Mouse (Mus musculus) cerebellum, adult 18-20 months (tissue): Measurements from ENCODE around the gene H2-M10.3.
A peak's percentile ranks its signal among the peaks of the same experiment; 100 is the strongest.
"Not testable (repeated sequence)": the region's sequence is repeated elsewhere in the genome, so short reads cannot be mapped to it uniquely, and the experiment has no call there.

ENCODE experiments used
- DNase-seq, 2 experiments: peaks; one replicate each; pipeline ENCODE4 v3.0.0; 2021

Gene H2-M10.3

GRCm38 (mm10) chr17:36368317-36368716 lies at the start of gene H2-M10.3:
Gene H2-M10.3, minus strand, starts transcription at chr17:36368417.
- not testable (repeated sequence) for DNase-seq

- no peak for DNase-seq
Observed at GRCm38 (mm10) chr17:36417416-36417815, 49.2 kb upstream of the H2-M10.3 start.

GRCm38 (mm10) chr17:36415407-36415806 lies 47.2 kb upstream of the H2-M10.3 start:
- DNase-seq: no peak

- DNase-seq: no peak
Observed at GRCm38 (mm10) chr17:36414361-36414760, 46.1 kb upstream of the H2-M10.3 start.

- no peak for DNase-seq
Observed at GRCm38 (mm10) chr17:36389907-36390306, 21.7 kb upstream of the H2-M10.3 start.

- DNase-seq: not testable (repeated sequence)
Observed at GRCm38 (mm10) chr17:36362404-36362803, 5.8 kb downstream of the H2-M10.3 start.

GRCm38 (mm10) chr17:36357512-36357911 lies 10.7 kb downstream of the H2-M10.3 start:
- peak; percentile 51 to 54 for DNase-seq

GRCm38 (mm10) chr17:36355763-36356162 lies 12.5 kb downstream of the H2-M10.3 start:
- no peak for DNase-seq

GRCm38 (mm10) chr17:36355343-36355742 lies 12.9 kb downstream of the H2-M10.3 start:
- peak; percentile 59 to 66 for DNase-seq

GRCm38 (mm10) chr17:36326055-36326454 lies 42.2 kb downstream of the H2-M10.3 start, which contains the start of gene H2-M10.1:
Gene H2-M10.1, minus strand, starts transcription at chr17:36326155.
- no peak for DNase-seq

- no peak for DNase-seq
Observed at GRCm38 (mm10) chr17:36315689-36316253, 52.4 kb downstream of the H2-M10.3 start.

- peak; percentile 85 to 90 for DNase-seq
Observed at GRCm38 (mm10) chr17:36315041-36315688, 53.1 kb downstream of the H2-M10.3 start.
